Mouse (Mus musculus): Measurements from ENCODE around the gene Lrriq1.

GRCm38 (mm10) chr10:103236460-103236772 is 294 bp upstream of the Lrriq1 start:
- TF ChIP-seq ETS1 (IDR thresholded peaks at IDR 0.05; ENCODE audit: low read depth, low read length): no peak
- TF ChIP-seq CTCF (IDR thresholded peaks at IDR 0.05 in 2 of 3, conservative IDR thresholded peaks at IDR 0.05 in 1 of 3; ENCODE audit: control insufficient read depth in 1 of 3, insufficient read depth in 1 of 3, low read depth in 2 of 3, low read length in 3 of 3, poor library complexity in 1 of 3, severe bottlenecking in 1 of 3): no peak
- TF ChIP-seq MAFK (IDR thresholded peaks at IDR 0.05; ENCODE audit: borderline replicate concordance, low read depth, low read length): no peak

Measured in MEL (cell line).